Mouse (Mus musculus): Measurements from ENCODE around the gene Olfr643. TPM values are rescaled to one million over a fixed set of nuclear protein-coding genes. Genes with fewer than 3 reads are reported as not detected.

The Olfr643 gene
- polyA plus RNA-seq, 1 experiment from 2014 or later: not detected

GRCm38 (mm10) chr7:104129726-104130125 is 7.5 kb downstream of the Olfr643 start, which contains the start of gene Ubqln5:
Gene Ubqln5, minus strand, starts transcription at chr7:104129826.
- H3K27ac ChIP-seq (ENCODE audit: low read length): no peak within 1 kb of the TSS
- H3K36me3 ChIP-seq (ENCODE audit: control insufficient read depth, insufficient read depth, low read length): no peaks in the 10 kb centered on the region
- no peak within 1 kb of the TSS for H3K4me2 ChIP-seq (ENCODE audit: low read length)
- 90% methylated on average over 5 of the region's 5 CpGs for WGBS
- no peak within 1 kb of the TSS for H3K9ac ChIP-seq (ENCODE audit: low read depth, low read length)
- no peak within 1 kb of the TSS for H3K4me3 ChIP-seq (ENCODE audit: low read depth, low read length)
- ATAC-seq: no peak
- H3K4me1 ChIP-seq (ENCODE audit: control insufficient read depth, insufficient read depth, low read length): no peaks in the 10 kb centered on the region
- no peaks in the 10 kb centered on the region; the same call in 1 of the 2 replicates for H3K9me3 ChIP-seq (replicated peaks; ENCODE audit: control insufficient read depth, low read length, poor library complexity, severe bottlenecking)
- no peaks in the 10 kb centered on the region for H3K27me3 ChIP-seq (ENCODE audit: control insufficient read depth, insufficient read depth, low read depth, low read length)

- Histone ChIP-seq H3K36me3 (ENCODE audit: control insufficient read depth, insufficient read depth, low read length) (no peaks in the 10 kb centered on the region), H3K9ac (ENCODE audit: low read depth, low read length) (no peak within 1 kb of the TSS), H3K27ac (ENCODE audit: low read length) (no peak within 1 kb of the TSS), H3K4me2 (ENCODE audit: low read length) (no peak within 1 kb of the TSS), H3K4me1 (ENCODE audit: control insufficient read depth, insufficient read depth, low read length) (no peaks in the 10 kb centered on the region), H3K4me3 (ENCODE audit: low read depth, low read length) (no peak within 1 kb of the TSS), H3K27me3 (ENCODE audit: control insufficient read depth, insufficient read depth, low read depth, low read length) (no peaks in the 10 kb centered on the region), H3K9me3 (replicated peaks; ENCODE audit: control insufficient read depth, low read length, poor library complexity, severe bottlenecking) (no peaks in the 10 kb centered on the region)
- no peak for ATAC-seq
These were observed 32.5 kb downstream of the Olfr643 start, which contains the start of gene Olfr646 for GRCm38 (mm10) chr7:104104757-104104972. Gene Olfr646, plus strand, starts transcription at chr7:104104873.

- no peaks in the 10 kb centered on the region for H3K9me3 ChIP-seq (replicated peaks; ENCODE audit: control insufficient read depth, low read length, poor library complexity, severe bottlenecking)
- no peak for ATAC-seq
These were observed 33.1 kb downstream of the Olfr643 start for GRCm38 (mm10) chr7:104103913-104104756.

GRCm38 (mm10) chr7:104085365-104085764 is 51.8 kb downstream of the Olfr643 start, which contains the start of gene Olfr645:
Gene Olfr645, minus strand, starts transcription at chr7:104085465.
- no peak within 1 kb of the TSS for H3K9ac ChIP-seq (ENCODE audit: low read depth, low read length)
- no peaks in the 10 kb centered on the region for H3K36me3 ChIP-seq (ENCODE audit: control insufficient read depth, insufficient read depth, low read length)
- no peak within 1 kb of the TSS for H3K4me2 ChIP-seq (ENCODE audit: low read length)
- no peaks in the 10 kb centered on the region for H3K9me3 ChIP-seq (replicated peaks; ENCODE audit: control insufficient read depth, low read length, poor library complexity, severe bottlenecking)
- no peaks in the 10 kb centered on the region for H3K27me3 ChIP-seq (ENCODE audit: control insufficient read depth, insufficient read depth, low read depth, low read length)
- no peak for ATAC-seq
- no peaks in the 10 kb centered on the region for H3K4me1 ChIP-seq (ENCODE audit: control insufficient read depth, insufficient read depth, low read length)
- 70% methylated on average over 1 of the region's 1 CpGs for WGBS
- H3K27ac ChIP-seq (ENCODE audit: low read length): no peak within 1 kb of the TSS
- no peak within 1 kb of the TSS for H3K4me3 ChIP-seq (ENCODE audit: low read depth, low read length)

More at GRCm38 (mm10) chr7:104103913-104104756, 33.1 kb downstream of the Olfr643 start:
- no peaks in the 10 kb centered on the region for H3K4me1 ChIP-seq (ENCODE audit: control insufficient read depth, insufficient read depth, low read length)
- H3K4me2 ChIP-seq (ENCODE audit: low read length): no peak overlapping the region
- no peak overlapping the region for H3K9ac ChIP-seq (ENCODE audit: low read depth, low read length)
- no peaks in the 10 kb centered on the region for H3K27me3 ChIP-seq (ENCODE audit: control insufficient read depth, insufficient read depth, low read depth, low read length)
- H3K36me3 ChIP-seq (ENCODE audit: control insufficient read depth, insufficient read depth, low read length): no peaks in the 10 kb centered on the region
- H3K27ac ChIP-seq (ENCODE audit: low read length): no peak overlapping the region
- H3K4me3 ChIP-seq (ENCODE audit: low read depth, low read length): no peak overlapping the region
- WGBS: 70% methylated on average over 4 of the region's 4 CpGs

GRCm38 (mm10) chr7:104071769-104072168 is 65.4 kb downstream of the Olfr643 start, which contains the start of gene Olfr644:
Gene Olfr644, minus strand, starts transcription at chr7:104071869.
- 75% methylated on average over 2 of the region's 2 CpGs for WGBS
- H3K9ac ChIP-seq (ENCODE audit: low read depth, low read length): no peak within 1 kb of the TSS
- H3K4me3 ChIP-seq (ENCODE audit: low read depth, low read length): no peak within 1 kb of the TSS
- H3K4me2 ChIP-seq (ENCODE audit: low read length): no peak within 1 kb of the TSS
- no peaks in the 10 kb centered on the region for H3K9me3 ChIP-seq (replicated peaks; ENCODE audit: control insufficient read depth, low read length, poor library complexity, severe bottlenecking)
- no peaks in the 10 kb centered on the region for H3K27me3 ChIP-seq (ENCODE audit: control insufficient read depth, insufficient read depth, low read depth, low read length)
- H3K36me3 ChIP-seq (ENCODE audit: control insufficient read depth, insufficient read depth, low read length): no peaks in the 10 kb centered on the region
- ATAC-seq: no peak
- H3K27ac ChIP-seq (ENCODE audit: low read length): no peak within 1 kb of the TSS
- H3K4me1 ChIP-seq (ENCODE audit: control insufficient read depth, insufficient read depth, low read length): no peaks in the 10 kb centered on the region

- no peak within 1 kb of the TSS for H3K9ac ChIP-seq (ENCODE audit: low read depth, low read length)
- no peak for ATAC-seq
- no peaks in the 10 kb centered on the region for H3K9me3 ChIP-seq (replicated peaks; ENCODE audit: control insufficient read depth, low read length, poor library complexity, severe bottlenecking)
- H3K4me3 ChIP-seq (ENCODE audit: low read depth, low read length): no peak within 1 kb of the TSS
- no peaks in the 10 kb centered on the region for H3K36me3 ChIP-seq (ENCODE audit: control insufficient read depth, insufficient read depth, low read length)
- H3K4me2 ChIP-seq (ENCODE audit: low read length): no peak within 1 kb of the TSS
- no peaks in the 10 kb centered on the region for H3K27me3 ChIP-seq (ENCODE audit: control insufficient read depth, insufficient read depth, low read depth, low read length)
- H3K27ac ChIP-seq (ENCODE audit: low read length): no peak within 1 kb of the TSS
- no peaks in the 10 kb centered on the region for H3K4me1 ChIP-seq (ENCODE audit: control insufficient read depth, insufficient read depth, low read length)
- 43% methylated on average over 2 of the region's 2 CpGs for WGBS
These were observed 75.9 kb downstream of the Olfr643 start, which contains the start of gene 4930516K23Rik for GRCm38 (mm10) chr7:104061345-104061744. Gene 4930516K23Rik, minus strand, starts transcription at chr7:104061445.

- Histone ChIP-seq H3K27ac (ENCODE audit: low read length) (no peak overlapping the region), H3K9ac (ENCODE audit: low read depth, low read length) (no peak overlapping the region), H3K9me3 (replicated peaks; ENCODE audit: control insufficient read depth, low read length, poor library complexity, severe bottlenecking) (no peaks in the 10 kb centered on the region), H3K4me2 (ENCODE audit: low read length) (no peak overlapping the region), H3K27me3 (ENCODE audit: control insufficient read depth, insufficient read depth, low read depth, low read length) (no peaks in the 10 kb centered on the region), H3K4me1 (ENCODE audit: control insufficient read depth, insufficient read depth, low read length) (no peaks in the 10 kb centered on the region), H3K4me3 (ENCODE audit: low read depth, low read length) (no peak overlapping the region), H3K36me3 (ENCODE audit: control insufficient read depth, insufficient read depth, low read length) (no peaks in the 10 kb centered on the region)
- 88% methylated on average over 1 of the region's 1 CpGs for WGBS
- no peak for ATAC-seq
These were observed 78.0 kb downstream of the Olfr643 start for GRCm38 (mm10) chr7:104059215-104059614.

- ATAC-seq: no peak
- Histone ChIP-seq H3K4me3 (ENCODE audit: low read depth, low read length) (no peak within 1 kb of the TSS), H3K9ac (ENCODE audit: low read depth, low read length) (no peak within 1 kb of the TSS), H3K4me1 (ENCODE audit: control insufficient read depth, insufficient read depth, low read length) (no peaks in the 10 kb centered on the region), H3K27ac (ENCODE audit: low read length) (no peak within 1 kb of the TSS), H3K36me3 (ENCODE audit: control insufficient read depth, insufficient read depth, low read length) (no peaks in the 10 kb centered on the region), H3K4me2 (ENCODE audit: low read length) (no peak within 1 kb of the TSS), H3K27me3 (ENCODE audit: control insufficient read depth, insufficient read depth, low read depth, low read length) (no peaks in the 10 kb centered on the region), H3K9me3 (replicated peaks; ENCODE audit: control insufficient read depth, low read length, poor library complexity, severe bottlenecking) (no peaks in the 10 kb centered on the region)
- WGBS: 88% methylated on average over 1 of the region's 1 CpGs
These were observed 84.6 kb downstream of the Olfr643 start, which contains the start of gene Olfr642 for GRCm38 (mm10) chr7:104052566-104052965. Gene Olfr642, minus strand, starts transcription at chr7:104052666.

GRCm38 (mm10) chr7:104050745-104051144 is 86.5 kb downstream of the Olfr643 start:
- Histone ChIP-seq H3K27ac (ENCODE audit: low read length) (no peak overlapping the region), H3K4me1 (ENCODE audit: control insufficient read depth, insufficient read depth, low read length) (no peaks in the 10 kb centered on the region), H3K9me3 (replicated peaks; ENCODE audit: control insufficient read depth, low read length, poor library complexity, severe bottlenecking) (no peaks in the 10 kb centered on the region), H3K4me3 (ENCODE audit: low read depth, low read length) (no peak overlapping the region), H3K9ac (ENCODE audit: low read depth, low read length) (no peak overlapping the region), H3K4me2 (ENCODE audit: low read length) (no peak overlapping the region), H3K36me3 (ENCODE audit: control insufficient read depth, insufficient read depth, low read length) (no peaks in the 10 kb centered on the region), H3K27me3 (ENCODE audit: control insufficient read depth, insufficient read depth, low read depth, low read length) (no peaks in the 10 kb centered on the region)
- 95% methylated on average over 4 of the region's 4 CpGs for WGBS
- no peak for ATAC-seq
